Mouse (Mus musculus): Measurements from ENCODE around the gene Tpt1.
"Not testable (repeated sequence)": the region's sequence is repeated elsewhere in the genome, so short reads cannot be mapped to it uniquely, and the experiment has no call there.

- not testable (repeated sequence) for TF ChIP-seq CTCF (IDR thresholded peaks at IDR 0.05; ENCODE audit: borderline replicate concordance, insufficient read depth, low read length); POLR2A (IDR thresholded peaks at IDR 0.05; ENCODE audit: low read depth, low read length)
Observed at GRCm38 (mm10) chr14:75841758-75842157, 3.1 kb upstream of the Tpt1 start.
